Mouse (Mus musculus) midbrain, embryonic 15.5 days (tissue): Measurements from ENCODE around the gene Olfr432. TPM values are rescaled to one million over a fixed set of nuclear protein-coding genes. Genes with fewer than 3 reads are reported as not detected.
"Not testable (repeated sequence)": the region's sequence is repeated elsewhere in the genome, so short reads cannot be mapped to it uniquely, and the experiment has no call there.

Experiments
- ATAC-seq: fragments of 200-750 bp; cut with Nextera tagmentation; replicated peaks from 2 replicates; pipeline ENCODE4 v1.8.0; 2017; ENCODE audit warnings: moderate TSS enrichment
- H3K27ac ChIP-seq: fragments of 300-500 bp; sonication (generic); 2 replicates; pipeline ENCODE4 v1.5.1; 2015; ENCODE audit warnings: mild to moderate bottlenecking, inconsistent platforms
- H3K27me3 ChIP-seq: fragments of 300-500 bp; sonication (generic); replicated peaks from 2 replicates; pipeline ENCODE4 v1.6.1; 2015; ENCODE audit warnings: inconsistent platforms
- H3K36me3 ChIP-seq: fragments of 300-500 bp; sonication (generic); replicated peaks from 2 replicates; pipeline ENCODE4 v1.6.1; 2015; ENCODE audit warnings: inconsistent platforms
- H3K4me1 ChIP-seq: fragments of 300-500 bp; sonication (generic); 2 replicates; pipeline ENCODE4 v1.6.1; 2015; ENCODE audit warnings: inconsistent platforms
- H3K4me2 ChIP-seq: fragments of 300-500 bp; sonication (generic); 2 replicates; pipeline ENCODE4 v1.6.1; 2015; ENCODE audit warnings: inconsistent platforms, mild to moderate bottlenecking, moderate library complexity
- H3K4me3 ChIP-seq: fragments of 300-500 bp; sonication (generic); 2 replicates; pipeline ENCODE4 v1.5.1; 2015; ENCODE audit warnings: mild to moderate bottlenecking, inconsistent platforms
- H3K9ac ChIP-seq: fragments of 300-500 bp; sonication (generic); 2 replicates; pipeline ENCODE4 v1.6.1; 2015; ENCODE audit warnings: mild to moderate bottlenecking, inconsistent platforms
- H3K9me3 ChIP-seq: fragments of 300-500 bp; sonication (generic); 2 replicates; pipeline ENCODE4 v1.6.1; 2016; ENCODE audit warnings: inconsistent platforms
- WGBS: fragments of 180-500 bp; shearing (Covaris S2); methylation state at CpG from one replicate; pipeline ENCODE4 v1.1.7; 2015; ENCODE audit warnings: mixed read lengths; 5-methylcytosine and 5-hydroxymethylcytosine counted together
- polyA plus RNA-seq: library from polyadenylated mRNA; unstranded; fragments of >200 nt; fragmentation: Nextera tagmentation; extraction: Ambion mirVana; gene quantifications from 2 replicates; pipeline ENCODE4 v1.2.1, GENCODE M21; 2015

Gene Olfr432
- not detected in 2 replicates for polyA plus RNA-seq

- Histone ChIP-seq H3K9me3 (no peaks in the 10 kb centered on the region), H3K36me3 (no peaks in the 10 kb centered on the region), H3K27me3 (no peaks in the 10 kb centered on the region), H3K9ac (no peak within 1 kb of the TSS), H3K4me2 (no peak within 1 kb of the TSS), H3K4me1 (no peaks in the 10 kb centered on the region), H3K27ac (no peak within 1 kb of the TSS), H3K4me3 (no peak within 1 kb of the TSS)
- WGBS, result 71% methylated on average over 2 of the region's 2 CpGs
- ATAC-seq, result no peak
These were observed at the start of gene Olfr432 for GRCm38 (mm10) chr1:174048893-174049292. Gene Olfr432, plus strand, starts transcription at chr1:174049205.

DNA sequence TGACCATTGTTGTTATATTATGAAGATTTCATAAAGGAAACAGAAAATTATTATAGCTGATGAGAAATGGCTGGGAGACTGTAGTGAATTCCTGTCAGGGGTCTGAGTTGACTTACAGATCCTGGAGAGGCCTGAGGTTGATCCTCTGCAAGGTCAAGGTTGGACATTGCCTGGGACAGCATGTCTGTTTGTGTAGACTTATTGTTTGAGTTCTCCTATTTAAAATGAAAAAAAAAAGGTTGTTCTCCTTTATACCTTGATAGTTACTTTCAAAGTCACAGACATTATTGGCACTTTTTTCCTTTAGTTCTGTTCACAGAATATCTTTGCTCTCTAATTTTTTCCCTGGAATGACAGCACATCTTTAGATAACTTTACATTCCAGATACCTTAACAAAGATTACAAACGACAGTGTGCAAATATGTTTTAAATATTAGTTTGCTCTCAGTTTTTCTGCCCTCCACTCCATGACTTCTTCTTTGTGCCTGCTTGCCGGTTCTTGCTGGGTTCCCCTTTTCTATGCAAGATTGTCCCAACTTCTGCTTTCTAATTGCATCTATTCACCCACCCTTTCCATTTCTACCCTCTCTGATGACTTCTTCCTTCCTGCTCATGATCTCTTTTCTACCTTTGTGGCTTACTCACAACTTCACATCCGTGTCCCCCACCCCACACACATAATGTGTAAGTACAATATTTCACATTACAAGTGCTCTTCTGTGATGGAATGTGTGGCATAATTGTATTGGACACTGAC, 44.5 kb upstream of the Olfr432 start:
- H3K9ac ChIP-seq, H3K9me3 ChIP-seq, ATAC-seq, H3K27me3 ChIP-seq, H3K4me3 ChIP-seq, H3K4me1 ChIP-seq, H3K4me2 ChIP-seq, H3K27ac ChIP-seq, H3K36me3 ChIP-seq: not testable (repeated sequence)
- 85% methylated on average over 2 of the region's 3 CpGs for WGBS

DNA sequence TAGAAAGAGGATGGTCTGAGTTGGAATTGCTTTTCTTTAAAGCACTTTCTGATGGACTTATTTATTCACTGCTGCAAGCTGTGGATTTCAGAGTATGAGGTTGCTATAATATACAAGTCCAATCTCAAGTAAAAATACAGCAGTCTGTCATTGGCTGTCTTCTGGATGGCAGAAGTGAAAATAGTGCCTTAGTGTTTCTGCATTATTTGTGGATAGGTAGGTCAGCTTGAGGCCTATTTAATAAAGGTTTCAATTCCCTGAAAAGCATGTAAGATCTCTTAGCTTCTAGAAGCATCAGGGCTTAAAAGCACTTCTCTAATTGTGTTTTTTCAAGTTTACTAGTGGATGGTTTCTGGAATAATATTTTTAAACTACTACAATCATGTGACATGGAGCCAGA, 42.0 kb upstream of the Olfr432 start:
- H3K4me1 ChIP-seq, H3K9me3 ChIP-seq, H3K4me2 ChIP-seq, H3K4me3 ChIP-seq, H3K27ac ChIP-seq, H3K36me3 ChIP-seq, ATAC-seq, H3K9ac ChIP-seq, H3K27me3 ChIP-seq: not testable (repeated sequence)

GRCm38 (mm10) chr1:174031698-174032097, 17.3 kb upstream of the Olfr432 start, which contains the start of gene Ifi205:
Gene Ifi205, minus strand, starts transcription at chr1:174031810.
- H3K27ac ChIP-seq, result no peak within 1 kb of the TSS
- H3K4me2 ChIP-seq, result no peak within 1 kb of the TSS
- no peaks in the 10 kb centered on the region for H3K4me1 ChIP-seq
- H3K4me3 ChIP-seq, result no peak within 1 kb of the TSS
- 41% methylated on average over 1 of the region's 1 CpGs for WGBS
- no peaks in the 10 kb centered on the region for H3K36me3 ChIP-seq
- H3K9ac ChIP-seq, result no peak within 1 kb of the TSS
- H3K27me3 ChIP-seq, result no peaks in the 10 kb centered on the region
- ATAC-seq, result no peak
- no peaks in the 10 kb centered on the region for H3K9me3 ChIP-seq

GRCm38 (mm10) chr1:174035841-174036240, 13.2 kb upstream of the Olfr432 start:
- no peak overlapping the region for H3K4me3 ChIP-seq
- 71% methylated on average over 4 of the region's 4 CpGs for WGBS
- H3K9me3 ChIP-seq, result no peaks in the 10 kb centered on the region
- no peak overlapping the region for H3K9ac ChIP-seq
- H3K27me3 ChIP-seq, result no peaks in the 10 kb centered on the region
- no peaks in the 10 kb centered on the region for H3K36me3 ChIP-seq
- no peak overlapping the region for H3K4me2 ChIP-seq
- no peaks in the 10 kb centered on the region for H3K4me1 ChIP-seq
- ATAC-seq, result no peak
- H3K27ac ChIP-seq, result no peak overlapping the region

DNA sequence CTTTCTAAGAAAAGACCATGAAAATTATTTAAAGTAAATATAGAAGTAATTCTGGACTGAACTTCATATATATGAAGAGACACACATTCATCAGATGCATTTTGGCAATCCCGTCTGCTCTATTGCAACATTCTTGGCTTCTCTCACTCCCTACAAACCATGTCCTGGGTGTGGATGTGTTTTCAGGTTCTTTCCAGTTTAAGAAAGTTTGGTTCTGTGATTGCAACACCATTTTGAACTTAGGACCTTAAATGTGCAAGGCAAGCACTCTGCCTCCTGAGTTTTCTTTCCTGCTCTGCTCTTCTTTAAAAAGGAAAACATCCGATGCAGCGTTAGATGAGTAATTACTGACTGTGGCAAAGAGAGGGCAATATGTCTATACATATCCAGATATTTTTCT, 10.5 kb upstream of the Olfr432 start:
- H3K4me3 ChIP-seq, result no peak overlapping the region
- no peaks in the 10 kb centered on the region for H3K27me3 ChIP-seq
- H3K9me3 ChIP-seq, result no peaks in the 10 kb centered on the region
- no peak overlapping the region for H3K9ac ChIP-seq
- ATAC-seq, result no peak
- H3K4me2 ChIP-seq, result no peak overlapping the region
- no peaks in the 10 kb centered on the region for H3K4me1 ChIP-seq
- no peak overlapping the region for H3K27ac ChIP-seq
- no peaks in the 10 kb centered on the region for H3K36me3 ChIP-seq
- WGBS, result 94% methylated on average over 3 of the region's 3 CpGs

DNA sequence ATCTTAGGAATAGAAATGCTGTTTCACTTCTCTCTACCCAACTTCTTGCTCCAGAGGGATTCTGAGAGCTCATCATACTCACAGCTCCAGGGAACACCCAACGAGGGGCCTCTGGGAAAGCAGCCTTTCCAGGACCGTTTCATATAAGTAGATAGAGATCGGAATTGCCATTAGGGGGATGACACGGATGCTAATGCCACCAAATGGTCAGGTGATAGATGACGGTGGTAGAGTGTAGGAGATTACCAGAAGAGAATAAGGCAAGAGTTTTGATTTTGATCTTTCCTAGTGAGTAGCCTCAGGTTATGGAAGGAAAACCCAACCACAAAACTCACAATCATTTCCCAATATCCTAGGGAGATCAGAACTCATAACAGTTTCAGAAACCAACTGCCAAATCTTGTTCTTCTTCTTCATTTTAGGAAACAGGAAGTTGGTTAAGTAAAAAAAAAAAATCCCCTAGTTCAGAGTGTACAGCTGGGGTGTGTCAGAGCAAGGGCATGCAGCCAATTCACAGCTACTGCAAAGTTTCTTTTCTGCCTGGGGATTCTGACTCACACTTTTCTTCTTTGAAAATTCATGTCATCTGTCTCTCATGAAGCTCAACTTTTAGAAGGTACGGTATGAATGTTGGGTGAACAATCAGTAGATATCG, 8.4 kb upstream of the Olfr432 start, which contains the start of gene Olfr433:
TSS of gene Olfr433 (plus strand) at position 183 of the 655 bp plus-strand sequence.
- Histone ChIP-seq H3K36me3 (no peaks in the 10 kb centered on the region), H3K4me2 (no peak within 1 kb of the TSS), H3K9ac (no peak within 1 kb of the TSS), H3K4me1 (no peaks in the 10 kb centered on the region), H3K4me3 (no peak within 1 kb of the TSS), H3K27me3 (no peaks in the 10 kb centered on the region), H3K27ac (no peak within 1 kb of the TSS), H3K9me3 (no peaks in the 10 kb centered on the region)
- 87% methylated on average over 7 of the region's 7 CpGs for whole genome bisulfite sequencing
- no peak for ATAC-seq

DNA sequence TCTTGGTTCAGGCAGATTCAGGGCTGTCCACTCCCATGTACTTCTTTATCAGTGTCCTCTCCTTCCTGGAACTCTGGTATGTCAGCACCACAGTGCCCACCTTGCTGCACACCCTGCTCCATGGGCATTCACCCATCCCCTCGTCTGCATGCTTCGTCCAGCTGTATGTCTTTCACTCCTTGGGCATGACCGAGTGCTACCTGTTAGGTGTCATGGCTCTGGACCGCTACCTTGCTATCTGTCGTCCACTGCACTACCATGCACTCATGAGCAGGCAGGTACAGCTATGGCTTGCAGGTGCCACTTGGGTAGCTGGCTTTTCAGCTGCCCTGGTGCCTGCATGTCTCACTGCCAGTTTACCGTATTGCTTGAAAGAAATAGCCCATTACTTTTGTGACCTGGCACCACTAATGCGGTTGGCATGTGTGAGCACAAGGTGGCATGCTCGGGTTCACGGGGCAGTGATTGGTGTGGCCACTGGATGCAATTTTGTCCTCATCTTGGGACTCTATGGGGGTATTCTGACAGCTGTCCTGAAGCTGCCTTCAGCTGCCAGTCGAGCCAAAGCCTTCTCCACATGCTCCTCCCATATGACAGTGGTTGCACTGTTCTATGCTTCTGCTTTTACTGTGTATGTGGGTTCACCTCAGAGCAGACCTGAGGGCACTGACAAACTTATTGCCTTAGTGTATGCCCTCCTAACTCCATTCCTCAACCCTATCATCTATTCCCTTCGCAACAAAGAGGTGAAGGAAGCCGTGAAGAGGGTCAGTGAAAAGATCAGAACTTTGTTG, 6.7 kb upstream of the Olfr432 start:
- WGBS, result 90% methylated on average over 12 of the region's 12 CpGs
- H3K27ac ChIP-seq, H3K9ac ChIP-seq, H3K27me3 ChIP-seq, H3K9me3 ChIP-seq, H3K4me1 ChIP-seq, H3K4me3 ChIP-seq, H3K36me3 ChIP-seq, H3K4me2 ChIP-seq, ATAC-seq: not testable (repeated sequence)

DNA sequence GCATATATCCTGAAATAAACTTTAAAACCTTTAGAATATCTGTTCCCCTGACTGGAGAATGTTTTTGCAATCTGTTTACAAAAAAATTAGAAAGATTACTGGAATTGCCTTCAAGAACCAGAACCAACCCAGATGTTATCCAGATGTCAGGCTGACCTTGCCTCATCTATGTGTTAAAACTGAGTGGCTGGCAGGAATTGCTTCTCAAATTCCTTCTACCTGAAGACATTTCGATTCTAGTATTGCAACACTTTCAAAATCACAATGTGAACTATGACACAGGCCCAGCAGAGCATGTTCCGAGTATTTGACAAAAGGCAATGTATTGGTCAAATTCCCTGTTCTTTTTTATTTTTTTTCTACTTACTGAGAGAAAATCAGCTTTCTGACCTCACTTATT, 4.6 kb upstream of the Olfr432 start:
- 80% methylated on average over 2 of the region's 2 CpGs for WGBS

DNA sequence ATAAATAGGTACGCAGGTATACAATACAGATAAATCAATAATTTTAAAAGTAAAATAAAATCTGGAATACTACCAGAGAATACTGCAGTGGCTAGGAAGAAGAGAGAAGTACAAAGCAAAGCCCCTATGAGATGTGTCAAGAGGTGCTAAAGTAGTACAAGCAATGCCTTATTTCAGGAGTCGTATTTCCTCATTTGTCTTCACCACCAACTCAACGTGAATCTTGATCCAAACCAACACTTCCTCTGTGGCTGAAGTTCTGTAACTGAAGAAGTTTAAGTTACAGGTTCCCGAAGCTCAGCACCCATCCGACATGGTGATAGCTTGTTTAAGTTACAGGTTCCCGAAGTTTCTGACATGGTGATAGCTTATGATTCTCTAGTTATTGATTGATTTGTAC, 778 bp upstream of the Olfr432 start:
- ATAC-seq, H3K4me1 ChIP-seq, H3K27ac ChIP-seq, H3K36me3 ChIP-seq, H3K9me3 ChIP-seq, H3K9ac ChIP-seq, H3K4me2 ChIP-seq, H3K4me3 ChIP-seq, H3K27me3 ChIP-seq: not testable (repeated sequence)
- 84% methylated on average over 6 of the region's 6 CpGs for WGBS

More for the DNA sequence above, 4.6 kb upstream of the Olfr432 start:
- Histone ChIP-seq H3K4me1 (no peaks in the 10 kb centered on the region), H3K36me3 (no peaks in the 10 kb centered on the region), H3K9ac (no peak overlapping the region), H3K27ac (no peak overlapping the region), H3K4me3 (no peak overlapping the region), H3K27me3 (no peaks in the 10 kb centered on the region), H3K4me2 (no peak overlapping the region), H3K9me3 (no peaks in the 10 kb centered on the region)
- no peak for ATAC-seq

- H3K9me3 ChIP-seq, ATAC-seq, H3K27ac ChIP-seq, H3K4me3 ChIP-seq, H3K4me1 ChIP-seq, H3K27me3 ChIP-seq, H3K9ac ChIP-seq, H3K4me2 ChIP-seq, H3K36me3 ChIP-seq: not testable (repeated sequence)
- 87% methylated on average over 4 of the region's 4 CpGs for WGBS
These were observed 352 bp downstream of the Olfr432 start for GRCm38 (mm10) chr1:174049357-174049756.

DNA sequence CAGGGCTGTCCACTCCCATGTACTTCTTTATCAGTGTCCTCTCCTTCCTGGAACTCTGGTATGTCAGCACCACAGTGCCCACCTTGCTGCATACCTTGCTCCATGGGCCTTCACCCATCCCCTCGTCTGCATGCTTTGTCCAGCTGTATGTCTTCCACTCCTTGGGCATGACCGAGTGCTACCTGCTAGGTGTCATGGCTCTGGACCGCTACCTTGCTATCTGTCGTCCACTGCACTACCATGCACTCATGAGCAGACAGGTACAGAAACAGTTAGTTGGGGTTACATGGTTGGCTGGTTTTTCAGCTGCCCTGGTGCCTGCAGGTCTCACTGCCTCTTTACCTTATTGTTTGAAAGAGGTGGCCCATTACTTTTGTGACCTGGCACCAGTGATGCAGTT, 1.5 kb downstream of the Olfr432 start:
- no peaks in the 10 kb centered on the region for H3K9me3 ChIP-seq
- no peak overlapping the region for H3K4me3 ChIP-seq
- no peak overlapping the region for H3K4me2 ChIP-seq
- no peak overlapping the region for H3K9ac ChIP-seq
- H3K27ac ChIP-seq, result no peak overlapping the region
- no peaks in the 10 kb centered on the region for H3K36me3 ChIP-seq
- H3K27me3 ChIP-seq, result no peaks in the 10 kb centered on the region
- 90% methylated on average over 4 of the region's 4 CpGs for WGBS
- ATAC-seq, result no peak
- H3K4me1 ChIP-seq, result no peaks in the 10 kb centered on the region
